Mouse (Mus musculus) cortical plate, adult 2 months (tissue): ENCODE measurements at regions not wholly inside any gene's neighbourhood (a gene's known extent, or its start where the extent isn't known, plus 50 kb on each side); places are given as distances from the start of the nearest gene placed in this dataset.

Source experiments
- H3K27ac ChIP-seq: fragments of 200-500 bp; 2 replicates; pipeline ENCODE4 v1.5.1; 2012; ENCODE audit warnings: low read length, control low read depth, inconsistent platforms; ENCODE audit not compliant: insufficient read depth
- H3K4me1 ChIP-seq: fragments of 200-500 bp; 2 replicates; pipeline ENCODE4 v1.6.1; 2011; ENCODE audit warnings: low read length; ENCODE audit not compliant: control insufficient read depth, insufficient read depth
- H3K4me3 ChIP-seq: fragments of 200-500 bp; 2 replicates; pipeline ENCODE4 v1.5.1; 2011; ENCODE audit warnings: mild to moderate bottlenecking, low read length, control low read depth; ENCODE audit not compliant: insufficient read depth
- CTCF ChIP-seq: fragments of 200-500 bp; IDR thresholded peaks from 2 replicates; pipeline ENCODE4 v1.5.1; 2011; ENCODE audit warnings: mild to moderate bottlenecking, control low read depth, low read length; ENCODE audit not compliant: insufficient read depth; ENCODE audit errors: extremely low read depth
- POLR2A ChIP-seq: fragments of 200-500 bp; IDR thresholded peaks from 2 replicates; pipeline ENCODE4 v1.6.1; 2011; ENCODE audit warnings: mild to moderate bottlenecking, low read length, control low read depth; ENCODE audit not compliant: insufficient read depth; ENCODE audit errors: extremely low read depth

DNA sequence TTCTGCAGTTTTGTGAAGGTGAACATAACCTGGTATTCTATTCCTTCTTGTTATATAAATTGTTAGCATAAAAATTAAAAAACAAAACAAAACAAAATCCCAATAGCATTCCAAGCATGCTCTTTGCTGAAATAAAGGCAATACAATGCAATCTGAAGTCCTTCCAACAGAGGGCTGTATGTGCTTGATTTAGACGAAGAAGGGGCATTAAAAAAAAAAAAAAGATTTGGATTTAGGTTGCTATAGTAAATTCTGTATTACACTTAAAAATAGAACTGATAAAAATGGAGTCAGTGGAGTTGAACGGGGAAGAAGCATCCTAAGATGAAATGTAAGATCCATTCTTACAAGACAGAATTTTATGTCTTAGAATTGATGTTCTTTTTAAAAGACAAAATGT lies 810.6 kb upstream of the Gm5150 start:
- Histone ChIP-seq H3K27ac (no peak overlapping the region), H3K4me1 (no peaks in the 10 kb centered on the region), H3K4me3 (no peak overlapping the region)
- no peak for TF ChIP-seq POLR2A
- TF ChIP-seq CTCF: peak; percentile 8; the same call in 1 of the 2 replicates

- TF ChIP-seq POLR2A (no peak), CTCF (no peak)
- no peaks in the 10 kb centered on the region for H3K4me1 ChIP-seq
- no peak overlapping the region for H3K27ac ChIP-seq
- H3K4me3 ChIP-seq: no peak overlapping the region
These were observed 809.9 kb upstream of the Gm5150 start for GRCm38 (mm10) chr3:16816101-16816500.

- Histone ChIP-seq H3K4me3 (no peak overlapping the region), H3K4me1 (no peaks in the 10 kb centered on the region; the same call in 1 of the 2 replicates), H3K27ac (no peak overlapping the region)
- TF ChIP-seq CTCF: no peak
- TF ChIP-seq POLR2A: no peak
These were observed 804.8 kb upstream of the Gm5150 start for GRCm38 (mm10) chr3:16810878-16811611.

DNA sequence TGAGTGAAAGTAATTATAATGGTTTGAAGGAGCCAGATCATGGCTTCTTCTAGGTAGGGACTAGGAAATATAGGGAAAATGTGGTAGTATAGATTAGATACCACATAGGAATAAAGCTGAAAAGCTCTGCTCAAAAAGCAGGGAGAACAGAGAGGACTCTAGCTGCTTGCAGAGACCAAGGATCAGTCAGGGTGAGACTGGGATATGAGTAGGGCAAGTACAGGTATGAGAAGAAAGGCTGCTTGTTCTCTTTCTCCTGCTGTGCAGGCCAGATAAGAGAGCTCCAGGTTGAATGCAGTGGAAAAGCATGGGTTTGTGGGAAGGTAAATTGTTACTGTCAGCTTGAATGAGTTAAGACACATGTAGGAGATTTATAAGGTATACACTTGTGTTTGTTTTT lies 797.4 kb upstream of the Gm5150 start:
- Histone ChIP-seq H3K27ac (no peak overlapping the region), H3K4me3 (no peak overlapping the region), H3K4me1 (no peaks in the 10 kb centered on the region)
- TF ChIP-seq POLR2A (no peak), CTCF (no peak)
